Mouse (Mus musculus): ENCODE data around the gene Rab11fip3.

DNA sequence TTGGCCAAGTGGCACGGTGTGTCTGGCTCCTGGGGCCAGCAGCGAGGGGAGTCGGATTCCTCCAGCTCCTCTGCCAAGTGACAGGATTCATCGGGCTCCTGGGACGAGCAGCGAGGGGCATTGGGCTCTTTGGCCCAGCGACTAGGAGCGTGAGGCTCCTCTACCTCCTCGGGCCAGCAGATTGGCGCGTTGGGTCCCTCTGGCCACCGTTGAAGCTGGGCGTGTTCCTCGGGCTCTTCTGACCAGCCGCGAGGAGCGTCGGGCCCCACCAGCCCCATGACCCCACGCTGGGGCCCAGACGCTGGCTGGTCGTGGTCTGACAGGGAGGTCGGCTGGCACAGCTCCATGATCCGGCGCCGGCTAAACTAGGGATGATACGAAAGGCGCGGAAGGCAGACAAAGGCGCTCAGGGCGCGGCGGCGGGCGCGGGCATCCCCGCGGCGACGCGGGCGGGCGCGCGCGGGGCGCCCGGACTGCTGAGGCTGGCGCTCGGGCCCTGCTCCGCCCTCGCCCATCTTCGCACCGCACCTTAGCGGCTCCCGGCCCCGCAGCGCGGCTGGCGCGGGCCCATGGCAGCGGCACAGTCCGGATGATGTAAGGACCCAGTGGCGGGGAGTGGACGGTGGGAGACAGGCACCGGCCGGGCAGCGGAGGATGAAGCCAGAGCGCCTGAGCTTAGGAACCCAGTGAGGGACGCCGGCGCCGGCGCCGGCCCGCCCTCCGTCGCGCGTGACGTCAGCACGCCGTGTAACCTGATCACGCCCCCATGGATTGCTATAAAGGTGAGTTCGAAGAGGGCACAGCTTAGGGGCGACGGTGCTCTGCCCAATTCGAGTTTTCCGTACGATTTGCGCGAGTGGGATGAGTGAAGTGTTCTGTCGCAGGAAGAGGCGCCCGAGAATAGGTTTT is at the start of gene Rab11fip3:
- peak; percentile 98 for TF ChIP-seq POLR2A (IDR thresholded peaks at IDR 0.05; ENCODE audit: extremely low read depth, insufficient read depth, low read length)
- no peak for TF ChIP-seq CTCF (IDR thresholded peaks at IDR 0.05; ENCODE audit: extremely low read depth, insufficient read depth, low read length)

Measured in cortical plate, adult 2 months (tissue).